ENCODE assay signal across 9 mouse cellular contexts in the genomic region with DNA sequence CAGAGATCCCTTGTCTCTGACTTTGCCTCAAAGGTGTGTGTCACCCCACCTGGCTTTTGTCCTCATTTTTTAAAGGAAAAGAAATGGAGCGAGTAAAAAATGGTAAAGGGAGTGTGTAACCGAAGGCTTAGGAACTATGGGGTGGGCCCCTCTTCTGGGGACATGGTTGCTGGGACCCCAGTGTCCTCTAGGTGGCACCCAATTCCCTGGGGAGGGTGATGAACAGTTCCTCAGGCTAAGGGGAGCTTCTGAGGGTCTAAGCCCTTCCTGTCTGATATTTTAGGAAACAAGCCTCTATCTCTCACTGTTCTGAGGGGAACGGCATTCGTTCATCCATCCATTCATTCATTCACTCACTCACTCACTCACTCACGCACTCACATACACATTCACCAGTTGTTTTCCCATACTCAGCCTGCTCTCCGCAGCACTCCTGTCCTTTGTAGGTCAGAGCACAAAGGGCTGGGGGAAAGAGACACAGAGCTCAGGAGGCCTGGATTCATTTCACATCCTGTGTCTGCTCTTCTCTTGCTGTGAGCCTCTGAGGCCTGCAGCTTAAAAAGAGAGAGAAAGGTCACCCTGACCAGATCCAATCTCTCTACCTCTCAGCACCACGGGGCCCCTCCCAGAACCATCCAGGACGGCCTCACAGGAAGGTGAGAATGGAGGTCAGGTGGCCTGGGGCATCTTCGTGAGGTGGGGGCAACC. TPM values are rescaled to one million over a fixed set of nuclear protein-coding genes. Genes with fewer than 3 reads are reported as not detected.
DNase-seq lines count a peak whose midpoint lies in the region; ATAC-seq and TF ChIP-seq lines count a peak whose summit lies in the region.
"Had no signal": no experiment of that assay in that cellular context is flagged by ENCODE, and none has a peak within 500 bp of the region (broad histone marks: within the 10 kb centered on the region; RNA-seq: fewer than 3 reads in every experiment).

No protein-coding gene starts in this region.

- H3K36me3 ChIP-seq in heart, embryonic 10.5 days, result no peaks in the 10 kb centered on the region

- peak overlapping the region; percentile 74 for H3K27ac ChIP-seq in heart, embryonic 10.5 days
- H3K27ac ChIP-seq in bone marrow, adult 2 months (ENCODE audit: control insufficient read depth, insufficient read depth, low read depth, low read length, poor library complexity), result no peak overlapping the region

- no peaks in the 10 kb centered on the region for H3K9me3 ChIP-seq in heart, embryonic 10.5 days

- TF ChIP-seq POLR2A in bone marrow, adult 2 months (IDR thresholded peaks at IDR 0.05; ENCODE audit: borderline replicate concordance, control insufficient read depth, low read depth, low read length), result no peak

- no peak for ATAC-seq in erythroid progenitor cell, adult 5-6 weeks (replicated peaks; ENCODE audit: low FRiP score, poor library complexity, severe bottlenecking)

- H3K4me3 ChIP-seq in heart, embryonic 10.5 days, result no peak overlapping the region
- no peak overlapping the region for H3K4me3 ChIP-seq in bone marrow, adult 2 months (replicated peaks; ENCODE audit: control insufficient read depth, low read depth, low read length)

- WGBS in heart, embryonic 10.5 days, result 31% methylated on average over 9 of the region's 9 CpGs
- WGBS in bone marrow, adult 2 months, result 42% methylated on average over 9 of the region's 9 CpGs

- H3K27me3 ChIP-seq in heart, embryonic 10.5 days (ENCODE audit: insufficient read depth, poor library complexity, severe bottlenecking), result 0 out of 2 replicates have a peak, but pooled peaks cover 4% of the 10 kb centered on the region

- peaks cover 60% of the 10 kb centered on the region for H3K4me1 ChIP-seq in heart, embryonic 10.5 days
- no peaks in the 10 kb centered on the region for H3K4me1 ChIP-seq in bone marrow, adult 2 months (ENCODE audit: control insufficient read depth, insufficient read depth, low read length)

- no peak for DNase-seq in heart, embryonic 10.5 days (ENCODE audit: low spot score)
- DNase-seq in heart, adult 11 months, result no peak
- peak; percentile 11 for DNase-seq in ovary, postnatal 14 days (ENCODE audit: low spot score)
- DNase-seq in ovary, postnatal 10 days (ENCODE audit: low spot score), result no peak
- DNase-seq in lung, postnatal 10 days, result peak; percentile 55
- DNase-seq in cerebellum, adult 8-10 months, result no peak

- TF ChIP-seq CTCF in bone marrow, adult 2 months (IDR thresholded peaks at IDR 0.05; ENCODE audit: control insufficient read depth, insufficient read depth, low read length), result peak; percentile 43; the same call in 1 of the 2 replicates

RNA-seq across cellular contexts. Expression of a gene that starts 36.3 kb away (rescaled TPM):
- polyA plus RNA-seq in heart, embryonic 10.5 days (2016; fragmentation: Nextera tagmentation; extraction: Ambion mirVana), result 95.3 and 106 TPM in 2 replicates
- not detected in 2 replicates for polyA plus RNA-seq in bone marrow, adult 2 months (2011; ENCODE audit: insufficient read depth, insufficient read length, low replicate concordance, missing spikeins)
- total RNA-seq in erythroid progenitor cell, adult 5-6 weeks (2015; ENCODE audit: low replicate concordance), result not detected in 2 replicates
- not detected in 2 replicates for total RNA-seq in erythroid progenitor cell, adult 5-6 weeks (2017; ENCODE audit: low replicate concordance)
- total RNA-seq: layer of hippocampus, adult 8-10 months had no signal

Comparison
In these comparisons a context has a peak if more than half of its experiments do, and no peak if none do; other contexts are left out.
1. DNase-seq: peak in ovary, postnatal 14 days (single experiment) and lung, postnatal 10 days (single experiment); none in heart, embryonic 10.5 days (single experiment), heart, adult 11 months (single experiment), ovary, postnatal 10 days (single experiment) and cerebellum, adult 8-10 months (single experiment).
2. RNA of a gene that starts 36.3 kb away (polyA plus RNA-seq): 95.3 to 106 TPM in heart, embryonic 10.5 days; not detected in bone marrow, adult 2 months; every median in the first group is over 10 times any median in the second.